Mouse (Mus musculus): Measurements from ENCODE around the gene Uvrag. TPM values are rescaled to one million over a fixed set of nuclear protein-coding genes. Genes with fewer than 3 reads are reported as not detected.

Uvrag gene
- polyA plus RNA-seq, 1 experiment from 2014 or later: 15.7 TPM

GRCm38 (mm10) chr7:99106714-99107270, 34.1 kb downstream of the Uvrag start:
- Histone ChIP-seq H3K9ac (replicated peaks) (no peak overlapping the region), H3K9me3 (no peaks in the 10 kb centered on the region), H3K27me3 (no peaks in the 10 kb centered on the region), H3K4me1 (peaks cover 10% of the 10 kb centered on the region), H3K4me3 (no peak overlapping the region), H3K4me2 (replicated peaks) (no peak overlapping the region), H3K27ac (replicated peaks) (no peak overlapping the region), H3K36me3 (no peaks in the 10 kb centered on the region)
- 67% methylated on average over 4 of the region's 4 CpGs for WGBS
- no peak for ATAC-seq (ENCODE audit: low FRiP score, low read depth)

DNA sequence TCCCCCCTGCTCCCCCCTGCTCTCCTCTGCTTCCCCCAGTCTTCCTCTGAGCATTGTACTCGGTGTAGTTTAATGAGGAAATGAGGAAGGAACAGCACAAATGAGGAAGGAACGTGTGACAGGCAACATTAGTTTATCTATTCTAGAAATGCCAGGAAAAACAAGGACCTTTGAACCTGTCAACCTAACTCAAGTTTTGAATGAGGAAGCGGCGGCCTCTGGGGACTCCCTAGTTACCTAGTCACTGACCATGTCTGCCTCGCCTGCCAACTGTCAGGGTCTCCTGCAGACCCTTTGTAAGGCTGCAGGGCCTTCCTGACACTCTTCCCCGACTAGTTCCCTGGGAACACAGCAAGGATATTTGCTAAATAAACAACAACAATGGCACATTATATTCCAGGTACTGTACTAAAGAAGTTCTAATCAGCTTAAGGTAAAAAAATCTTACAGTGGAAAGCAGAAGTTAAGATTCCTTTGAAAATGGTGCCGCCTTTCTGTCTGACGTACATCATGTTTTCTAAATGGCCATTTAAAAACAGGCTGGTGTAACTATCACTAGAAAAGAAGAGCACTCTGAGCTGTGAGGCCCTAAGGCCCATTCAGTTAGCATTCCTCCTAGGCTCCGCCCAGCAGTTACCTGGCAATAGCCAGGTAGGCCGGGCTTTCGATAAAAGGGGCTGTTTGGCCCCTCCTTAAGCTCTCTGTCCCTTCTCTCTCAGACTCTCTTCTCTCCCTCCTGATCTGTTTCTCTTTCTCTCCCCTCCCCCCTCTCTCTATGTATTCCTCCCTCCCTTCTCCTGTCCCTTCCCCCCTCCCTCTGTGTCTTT, 39.0 kb downstream of the Uvrag start:
- Histone ChIP-seq H3K27me3 (no peaks in the 10 kb centered on the region), H3K4me3 (no peak overlapping the region), H3K4me1 (peaks cover 29% of the 10 kb centered on the region), H3K9ac (replicated peaks) (no peak overlapping the region), H3K36me3 (peaks cover 5% of the 10 kb centered on the region; the same call in 1 of the 2 replicates), H3K9me3 (no peaks in the 10 kb centered on the region), H3K4me2 (replicated peaks) (no peak overlapping the region), H3K27ac (replicated peaks) (no peak overlapping the region)
- 29% methylated on average over 11 of the region's 11 CpGs for WGBS
- ATAC-seq (ENCODE audit: low FRiP score, low read depth): no peak

DNA sequence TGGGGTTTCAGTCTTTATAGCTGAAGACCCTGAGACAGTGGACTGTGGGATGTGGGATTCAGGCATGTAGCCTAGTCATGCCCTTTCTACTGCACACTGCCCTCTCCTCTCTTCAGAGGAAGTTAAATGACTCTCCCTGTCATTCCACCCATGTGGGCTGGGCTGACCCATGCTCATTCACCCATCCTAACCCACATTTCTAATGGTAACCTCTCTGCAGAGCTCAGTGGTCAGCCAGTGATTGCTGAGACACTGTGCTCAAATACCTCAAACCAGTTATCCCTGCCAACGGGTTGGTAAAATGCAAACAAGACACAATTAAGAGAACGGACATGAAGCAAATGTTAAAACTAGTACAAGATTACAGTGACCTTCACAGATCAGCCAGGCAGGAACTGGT, 39.9 kb downstream of the Uvrag start:
- WGBS: 61% methylated on average over 2 of the region's 2 CpGs
- H3K4me1 ChIP-seq: peaks cover 29% of the 10 kb centered on the region
- H3K4me3 ChIP-seq: no peak overlapping the region
- H3K27ac ChIP-seq (replicated peaks): no peak overlapping the region
- H3K36me3 ChIP-seq: peaks cover 5% of the 10 kb centered on the region; the same call in 1 of the 2 replicates
- H3K9me3 ChIP-seq: no peaks in the 10 kb centered on the region
- H3K27me3 ChIP-seq: no peaks in the 10 kb centered on the region
- H3K9ac ChIP-seq (replicated peaks): no peak overlapping the region
- H3K4me2 ChIP-seq (replicated peaks): no peak overlapping the region
- ATAC-seq (ENCODE audit: low FRiP score, low read depth): no peak

DNA sequence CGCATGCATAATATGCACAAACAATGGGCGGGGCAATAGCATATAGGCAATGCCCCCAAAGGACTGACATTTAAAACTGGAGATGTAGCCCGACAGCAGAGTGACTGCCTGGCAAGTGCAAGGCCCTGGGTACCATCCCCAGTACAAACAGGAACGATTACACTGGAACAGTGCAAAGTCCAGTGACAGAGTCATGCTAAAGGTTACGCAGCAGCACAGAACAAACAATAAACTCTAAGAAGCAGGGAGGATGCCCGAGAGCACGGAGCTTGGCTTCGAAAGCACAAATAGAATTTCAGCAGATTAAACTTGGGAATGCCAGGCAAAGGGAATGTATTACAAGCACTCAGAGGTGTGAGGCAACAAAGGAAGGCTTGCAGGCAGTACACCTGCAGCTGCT, 40.4 kb downstream of the Uvrag start:
- Histone ChIP-seq H3K4me1 (peaks cover 29% of the 10 kb centered on the region), H3K4me3 (no peak overlapping the region), H3K27ac (replicated peaks) (no peak overlapping the region), H3K4me2 (replicated peaks) (no peak overlapping the region), H3K9me3 (no peaks in the 10 kb centered on the region), H3K27me3 (no peaks in the 10 kb centered on the region), H3K36me3 (peaks cover 5% of the 10 kb centered on the region; the same call in 1 of the 2 replicates), H3K9ac (replicated peaks) (no peak overlapping the region)
- 82% methylated on average over 8 of the region's 8 CpGs for WGBS
- ATAC-seq (ENCODE audit: low FRiP score, low read depth): no peak

- Histone ChIP-seq H3K4me1 (peaks cover 29% of the 10 kb centered on the region), H3K9me3 (no peaks in the 10 kb centered on the region), H3K4me2 (replicated peaks) (no peak overlapping the region), H3K9ac (replicated peaks) (no peak overlapping the region), H3K27me3 (no peaks in the 10 kb centered on the region), H3K27ac (replicated peaks) (no peak overlapping the region), H3K4me3 (no peak overlapping the region), H3K36me3 (peaks cover 5% of the 10 kb centered on the region; the same call in 1 of the 2 replicates)
- ATAC-seq (ENCODE audit: low FRiP score, low read depth): no peak
- 75% methylated on average over 9 of the region's 9 CpGs for WGBS
Observed at GRCm38 (mm10) chr7:99100087-99100486, 40.9 kb downstream of the Uvrag start.

DNA sequence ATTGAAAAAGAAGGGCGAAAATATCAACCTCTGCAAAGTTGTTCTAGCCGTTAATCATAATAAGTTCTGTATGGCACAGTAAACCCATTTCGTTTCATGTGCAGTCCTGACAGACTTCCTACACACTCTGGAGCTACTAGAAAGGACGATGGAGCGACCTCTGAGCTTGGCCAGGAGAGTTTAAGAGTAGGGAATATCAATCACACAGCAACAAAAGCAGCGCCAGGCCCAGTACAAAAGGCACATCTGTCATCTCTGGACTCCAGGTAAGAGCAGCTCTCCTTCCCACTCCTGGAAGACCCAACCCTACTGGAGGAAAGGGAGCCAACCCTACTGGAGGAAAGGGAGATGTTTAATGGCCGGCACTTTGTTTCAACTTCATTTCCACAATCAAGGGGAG, 43.2 kb downstream of the Uvrag start:
- Histone ChIP-seq H3K4me1 (peaks cover 29% of the 10 kb centered on the region), H3K9me3 (no peaks in the 10 kb centered on the region), H3K27me3 (no peaks in the 10 kb centered on the region), H3K36me3 (peaks cover 5% of the 10 kb centered on the region; the same call in 1 of the 2 replicates), H3K27ac (replicated peaks) (no peak overlapping the region), H3K4me3 (no peak overlapping the region), H3K4me2 (replicated peaks) (no peak overlapping the region), H3K9ac (replicated peaks) (no peak overlapping the region)
- WGBS: 90% methylated on average over 7 of the region's 7 CpGs
- no peak for ATAC-seq (ENCODE audit: low FRiP score, low read depth)

DNA sequence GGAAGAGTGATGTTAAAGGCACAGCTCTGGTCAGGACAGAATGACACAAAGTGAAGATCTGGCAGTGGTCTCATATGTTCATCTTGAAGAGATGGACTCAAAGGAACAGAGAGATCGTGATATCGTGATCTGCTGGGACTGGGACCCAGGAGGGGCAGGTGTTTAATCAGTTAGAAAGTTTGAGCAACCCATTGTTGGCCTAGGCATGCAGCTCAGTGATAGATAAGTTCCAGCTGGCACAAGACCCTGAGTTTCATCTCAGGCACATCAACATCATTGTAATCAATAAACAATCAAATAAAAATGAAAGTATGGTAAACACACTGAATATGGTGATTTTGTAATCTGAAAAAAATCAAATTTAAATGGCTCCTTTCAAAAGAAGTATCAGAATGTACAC, 43.8 kb downstream of the Uvrag start:
- no peak overlapping the region for H3K27ac ChIP-seq (replicated peaks)
- no peaks in the 10 kb centered on the region for H3K27me3 ChIP-seq
- no peak for ATAC-seq (ENCODE audit: low FRiP score, low read depth)
- no peak overlapping the region for H3K9ac ChIP-seq (replicated peaks)
- H3K36me3 ChIP-seq: peaks cover 5% of the 10 kb centered on the region; the same call in 1 of the 2 replicates
- H3K4me2 ChIP-seq (replicated peaks): no peak overlapping the region
- no peaks in the 10 kb centered on the region for H3K9me3 ChIP-seq
- H3K4me1 ChIP-seq: peaks cover 23% of the 10 kb centered on the region
- WGBS: 91% methylated on average over 2 of the region's 2 CpGs
- no peak overlapping the region for H3K4me3 ChIP-seq

- no peaks in the 10 kb centered on the region for H3K27me3 ChIP-seq
- no peak overlapping the region for H3K9ac ChIP-seq (replicated peaks)
- H3K36me3 ChIP-seq: peaks cover 5% of the 10 kb centered on the region; the same call in 1 of the 2 replicates
- H3K4me2 ChIP-seq (replicated peaks): no peak overlapping the region
- WGBS: 70% methylated on average over 4 of the region's 4 CpGs
- no peak for ATAC-seq (ENCODE audit: low FRiP score, low read depth)
- H3K4me3 ChIP-seq: no peak overlapping the region
- H3K4me1 ChIP-seq: peaks cover 5% of the 10 kb centered on the region; the same call in 1 of the 2 replicates
- H3K9me3 ChIP-seq: no peaks in the 10 kb centered on the region
- H3K27ac ChIP-seq (replicated peaks): no peak overlapping the region
Observed at GRCm38 (mm10) chr7:99095191-99095590, 45.8 kb downstream of the Uvrag start.

DNA sequence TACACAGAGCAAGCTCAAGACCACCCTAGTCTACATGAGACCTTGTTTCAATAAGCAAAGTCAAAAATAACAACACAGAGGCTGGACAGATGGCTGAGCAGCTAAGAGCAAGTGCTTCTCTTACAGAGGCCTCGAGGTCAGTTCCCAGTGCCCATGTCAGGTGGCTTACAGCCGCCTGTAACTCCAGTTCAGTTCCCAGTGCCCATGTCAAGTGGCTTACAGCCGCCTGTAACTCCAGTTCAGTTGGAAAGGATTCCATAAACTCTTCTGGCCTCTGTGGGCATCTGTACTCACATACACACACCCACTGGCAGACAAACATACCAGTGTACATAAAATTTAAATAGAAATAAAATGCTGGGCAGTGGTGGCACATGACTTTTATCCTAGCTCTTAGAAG, 46.6 kb downstream of the Uvrag start:
- 87% methylated on average over 3 of the region's 3 CpGs for WGBS
- H3K27ac ChIP-seq (replicated peaks): no peak overlapping the region
- ATAC-seq (ENCODE audit: low FRiP score, low read depth): no peak
- H3K9ac ChIP-seq (replicated peaks): no peak overlapping the region
- H3K27me3 ChIP-seq: no peaks in the 10 kb centered on the region
- H3K4me1 ChIP-seq: no peaks in the 10 kb centered on the region
- H3K36me3 ChIP-seq: peaks cover 5% of the 10 kb centered on the region; the same call in 1 of the 2 replicates
- no peaks in the 10 kb centered on the region for H3K9me3 ChIP-seq
- H3K4me3 ChIP-seq: no peak overlapping the region
- no peak overlapping the region for H3K4me2 ChIP-seq (replicated peaks)

DNA sequence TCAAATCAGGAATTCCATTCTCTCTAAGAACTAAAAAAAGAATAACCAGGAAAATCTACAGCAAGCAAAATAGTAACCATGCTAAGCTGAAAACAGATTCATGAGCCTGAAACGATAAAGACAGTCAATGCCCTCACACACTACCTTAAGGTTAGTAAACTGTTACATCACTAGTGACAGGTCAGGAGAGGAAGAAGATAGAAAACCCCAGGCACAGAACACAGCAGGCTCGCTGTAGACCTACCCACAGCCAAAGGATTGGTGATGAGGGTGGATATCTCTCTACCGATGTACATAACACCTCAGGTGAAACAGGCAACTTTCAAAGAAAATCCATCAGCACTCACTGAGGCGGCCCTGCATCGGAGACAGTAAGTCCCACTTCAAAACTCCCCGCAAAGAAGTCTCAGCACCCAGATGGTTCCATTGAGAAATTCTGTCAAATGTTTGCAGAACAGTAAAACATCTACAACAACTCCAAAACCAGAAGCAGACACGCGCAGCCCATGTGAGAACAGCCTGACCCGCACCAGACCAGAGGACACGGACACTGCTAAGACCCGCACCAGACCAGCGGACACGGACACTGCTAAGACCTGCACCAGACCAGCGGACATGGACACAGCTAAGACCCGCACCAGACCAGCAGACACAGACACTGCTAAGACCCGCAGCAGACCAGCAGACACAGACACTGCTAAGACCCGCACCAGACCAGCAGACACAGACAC, 48.9 kb downstream of the Uvrag start:
- ATAC-seq (ENCODE audit: low FRiP score, low read depth): no peak
- Histone ChIP-seq H3K4me1 (no peaks in the 10 kb centered on the region; the same call in 1 of the 2 replicates), H3K9me3 (no peaks in the 10 kb centered on the region), H3K27ac (replicated peaks) (no peak overlapping the region), H3K4me3 (no peak overlapping the region), H3K4me2 (replicated peaks) (no peak overlapping the region), H3K27me3 (no peaks in the 10 kb centered on the region), H3K9ac (replicated peaks) (no peak overlapping the region), H3K36me3 (no peaks in the 10 kb centered on the region)
- WGBS: 86% methylated on average over 17 of the region's 17 CpGs

GRCm38 (mm10) chr7:99089716-99090115, 51.2 kb downstream of the Uvrag start:
- Histone ChIP-seq H3K9me3 (no peaks in the 10 kb centered on the region), H3K9ac (replicated peaks) (no peak overlapping the region), H3K36me3 (no peaks in the 10 kb centered on the region), H3K27ac (replicated peaks) (no peak overlapping the region), H3K4me2 (replicated peaks) (no peak overlapping the region), H3K4me1 (no peaks in the 10 kb centered on the region; the same call in 1 of the 2 replicates), H3K27me3 (no peaks in the 10 kb centered on the region), H3K4me3 (no peak overlapping the region)
- 89% methylated on average over 4 of the region's 4 CpGs for WGBS
- ATAC-seq (ENCODE audit: low FRiP score, low read depth): no peak

Data from midbrain, embryonic 12.5 days (tissue).